Mouse (Mus musculus) kidney, postnatal 14 days (tissue): Measurements from ENCODE around the gene Gm29423.
"Not testable (repeated sequence)": the region's sequence is repeated elsewhere in the genome, so short reads cannot be mapped to it uniquely, and the experiment has no call there.

Source experiments
- DNase-seq: peaks from one replicate; pipeline ENCODE4 v3.0.0; 2022; ENCODE audit warnings: mixed read lengths

The Gm29423 gene

DNA sequence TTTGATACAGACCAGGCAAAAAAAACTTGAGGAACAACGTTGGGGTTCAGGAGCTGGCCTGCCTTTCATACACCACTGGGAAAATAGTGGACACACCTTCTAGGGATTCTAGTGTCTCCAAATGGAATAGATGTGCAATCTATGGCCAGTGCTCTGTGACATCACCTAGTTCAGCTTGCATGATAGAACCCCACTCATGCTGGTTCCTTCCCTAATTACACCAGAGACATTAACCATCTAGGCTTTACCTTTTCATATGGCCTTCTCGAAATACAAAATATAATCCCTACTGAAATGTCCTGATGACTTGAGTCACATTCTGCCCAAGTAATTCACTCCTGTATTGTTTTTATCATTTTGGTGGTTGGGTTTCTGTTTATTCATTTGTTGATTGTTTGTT is at the start of gene Gm29423, which contains the start of gene Gm29644:
Gene Gm29423, minus strand, starts transcription at position 101 of the 400 bp plus-strand sequence.
Gene Gm29644, minus strand, starts transcription at position 157 of the 400 bp plus-strand sequence.
- DNase-seq = not testable (repeated sequence)

DNA sequence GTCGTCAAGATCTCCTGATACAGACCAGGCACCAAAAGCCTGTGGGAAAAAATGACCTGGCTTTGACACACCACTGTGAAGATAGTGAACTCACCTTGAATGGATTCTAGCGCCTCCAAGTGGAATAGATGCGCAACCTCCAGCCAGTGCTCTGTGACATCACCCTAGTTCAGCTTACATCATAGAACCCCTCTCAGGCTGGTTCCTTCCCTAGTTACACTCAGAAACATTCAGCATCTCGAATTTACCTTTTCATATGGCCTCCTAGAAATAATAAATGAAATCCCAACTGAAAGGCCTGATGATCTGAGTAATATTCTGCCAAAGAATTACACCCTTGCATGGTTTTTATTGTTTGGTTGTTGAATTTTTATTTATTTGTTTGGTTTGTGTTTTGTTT is 29.5 kb downstream of the Gm29423 start, which contains the start of gene Gm21118:
Gene Gm21118, minus strand, starts transcription at position 101 of the 400 bp plus-strand sequence.
- not testable (repeated sequence) for DNase-seq
